Mouse (Mus musculus) MEL (cell line): Measurements from ENCODE around the gene Bola3. TPM values are rescaled to one million over a fixed set of nuclear protein-coding genes. Genes with fewer than 3 reads are reported as not detected.
"Not testable (repeated sequence)": the region's sequence is repeated elsewhere in the genome, so short reads cannot be mapped to it uniquely, and the experiment has no call there.

Source experiments
- DNase-seq: peaks from one replicate; pipeline ENCODE4 v3.0.0; 2011; ENCODE audit warnings: low read depth, low spot score
- H3K27ac ChIP-seq: 2 replicates; pipeline ENCODE4 v1.5.1; 2012; ENCODE audit warnings: low read depth, mild to moderate bottlenecking, control low read depth, low read length, moderate library complexity; ENCODE audit not compliant: control insufficient read depth
- H3K27me3 ChIP-seq, 2 experiments: fragments of 150-350 bp in 1 of 2; sonication (generic) in 1 of 2; 2 replicates each; pipeline ENCODE4 v1.6.1; 2012; ENCODE audit warnings: low read length in 2 of 2, mild to moderate bottlenecking in 2 of 2, improper control_type of control experiment in 1 of 2, moderate library complexity in 1 of 2; ENCODE audit not compliant: insufficient read depth in 2 of 2, control insufficient read depth in 1 of 2
- H3K36me3 ChIP-seq, 2 experiments: 2 replicates each; pipeline ENCODE4 v1.6.1; 2012 to 2014; ENCODE audit warnings: low read length in 2 of 2, improper control_type of control experiment in 1 of 2, inconsistent platforms in 1 of 2, mild to moderate bottlenecking in 1 of 2; ENCODE audit not compliant: insufficient read depth in 2 of 2, control insufficient read depth in 1 of 2
- H3K4me1 ChIP-seq, 2 experiments: fragments of 150-350 bp in 1 of 2; sonication (generic) in 1 of 2; 2 replicates each; pipeline ENCODE4 v1.6.1; 2012; ENCODE audit warnings: low read length in 2 of 2, improper control_type of control experiment in 1 of 2, mild to moderate bottlenecking in 1 of 2; ENCODE audit not compliant: insufficient read depth in 2 of 2, control insufficient read depth in 1 of 2
- H3K4me3 ChIP-seq, 2 experiments: fragments of 150-350 bp in 1 of 2; sonication (generic) in 1 of 2; 2 replicates each; pipeline ENCODE4 v1.5.1; 2012; ENCODE audit warnings: low read depth in 2 of 2, low read length in 2 of 2, mild to moderate bottlenecking in 2 of 2, moderate library complexity in 2 of 2, control low read depth in 1 of 2, improper control_type of control experiment in 1 of 2; ENCODE audit not compliant: control insufficient read depth in 1 of 2, insufficient read depth in 1 of 2
- H3K79me2 ChIP-seq: 2 replicates; pipeline ENCODE4 v1.6.1; 2012; ENCODE audit warnings: mild to moderate bottlenecking, low read length, moderate library complexity; ENCODE audit not compliant: control insufficient read depth, poor library complexity, insufficient read depth
- H3K9ac ChIP-seq: 2 replicates; pipeline ENCODE4 v1.6.1; 2012; ENCODE audit warnings: low read depth, mild to moderate bottlenecking, control low read depth, low read length, moderate library complexity; ENCODE audit not compliant: control insufficient read depth, poor library complexity, severe bottlenecking
- H3K9me3 ChIP-seq: fragments of 150-350 bp; sonication (generic); replicated peaks from 2 replicates; pipeline ENCODE4 v1.6.1; 2012; ENCODE audit warnings: mild to moderate bottlenecking, low read length, improper control_type of control experiment, moderate library complexity; ENCODE audit not compliant: insufficient read depth
- CHD1 ChIP-seq: IDR thresholded peaks from 2 replicates; pipeline ENCODE4 v1.6.1; 2012; ENCODE audit warnings: low read depth, mild to moderate bottlenecking, inconsistent platforms, low read length, improper control_type of control experiment
- E2F4 ChIP-seq: IDR thresholded peaks from 2 replicates; pipeline ENCODE4 v1.6.1; 2011; ENCODE audit warnings: low read depth, low read length, improper control_type of control experiment, borderline replicate concordance
- EP300 ChIP-seq, 2 experiments: IDR thresholded peaks; 2 replicates each; pipeline ENCODE4 v1.6.1; 2011; ENCODE audit warnings: improper control_type of control experiment in 2 of 2, low read length in 2 of 2, low read depth in 1 of 2, mild to moderate bottlenecking in 1 of 2
- ETS1 ChIP-seq: IDR thresholded peaks from 2 replicates; pipeline ENCODE4 v1.6.1; 2012; ENCODE audit warnings: low read depth, mild to moderate bottlenecking, inconsistent platforms, low read length, improper control_type of control experiment, moderate library complexity
- HCFC1 ChIP-seq: IDR thresholded peaks from 2 replicates; pipeline ENCODE4 v1.6.1; 2012; ENCODE audit warnings: low read depth, mild to moderate bottlenecking, inconsistent platforms, low read length, improper control_type of control experiment, moderate library complexity
- JUND ChIP-seq: IDR thresholded peaks from 2 replicates; pipeline ENCODE4 v1.6.1; 2011; ENCODE audit warnings: low read depth, mild to moderate bottlenecking, improper control_type of control experiment, low read length
- MAFK ChIP-seq: IDR thresholded peaks from 2 replicates; pipeline ENCODE4 v1.6.1; 2011; ENCODE audit warnings: low read depth, mild to moderate bottlenecking, low read length, improper control_type of control experiment, borderline replicate concordance
- MYC ChIP-seq: IDR thresholded peaks from 2 replicates; pipeline ENCODE4 v1.6.1; 2011; ENCODE audit warnings: low read depth, mild to moderate bottlenecking, low read length, improper control_type of control experiment, moderate library complexity
- POLR2AphosphoS2 ChIP-seq: IDR thresholded peaks from 2 replicates; pipeline ENCODE4 v1.6.1; 2011; ENCODE audit warnings: low read length, improper control_type of control experiment
- RCOR1 ChIP-seq: IDR thresholded peaks from 2 replicates; pipeline ENCODE4 v1.6.1; 2012; ENCODE audit warnings: low read depth, mild to moderate bottlenecking, inconsistent platforms, low read length, improper control_type of control experiment
- SIN3A ChIP-seq: IDR thresholded peaks from 2 replicates; pipeline ENCODE4 v1.6.1; 2012; ENCODE audit warnings: low read length, improper control_type of control experiment, inconsistent platforms
- SMC3 ChIP-seq: IDR thresholded peaks from 2 replicates; pipeline ENCODE4 v1.6.1; 2011; ENCODE audit warnings: low read depth, low read length, improper control_type of control experiment
- TCF12 ChIP-seq: IDR thresholded peaks from 2 replicates; pipeline ENCODE4 v1.6.1; 2014; ENCODE audit warnings: low read depth, mild to moderate bottlenecking, inconsistent platforms, low read length, improper control_type of control experiment, moderate library complexity
- USF2 ChIP-seq, 2 experiments: IDR thresholded peaks; 2 replicates each; pipeline ENCODE4 v1.6.1; 2011 to 2012; ENCODE audit warnings: improper control_type of control experiment in 2 of 2, low read length in 2 of 2, borderline replicate concordance in 1 of 2, inconsistent platforms in 1 of 2, low read depth in 1 of 2, mild to moderate bottlenecking in 1 of 2; ENCODE audit not compliant: insufficient read depth in 1 of 2
- ZKSCAN1 ChIP-seq: IDR thresholded peaks from 2 replicates; pipeline ENCODE4 v1.6.1; 2012; ENCODE audit warnings: low read depth, mild to moderate bottlenecking, inconsistent platforms, low read length, improper control_type of control experiment, moderate library complexity
- ZMIZ1 ChIP-seq: IDR thresholded peaks from 2 replicates; pipeline ENCODE4 v1.6.1; 2012; ENCODE audit warnings: low read depth, mild to moderate bottlenecking, inconsistent platforms, low read length, improper control_type of control experiment, moderate library complexity
- polyA plus RNA-seq, 2 experiments: library from polyadenylated mRNA; stranded (reverse) in 1 of 2; unstranded in 1 of 2; fragments of >175 nt in 1 of 2; fragments of >200 nt in 1 of 2; gene quantifications; 2 replicates each; pipeline versions ENCODE4 v1.2.1 to v1.2.4; 2012; ENCODE audit warnings: low replicate concordance in 2 of 2, low read depth in 1 of 2; ENCODE audit not compliant: insufficient read length in 2 of 2, insufficient read depth in 1 of 2, missing spikeins in 1 of 2
- total RNA-seq: library from RNA; depleted of rRNA; stranded (reverse); fragments of 300-350 nt; gene quantifications from 2 replicates; pipeline ENCODE4 v1.2.3, GENCODE M21; 2012

Gene Bola3
- total and polyA plus RNA-seq, 3 experiments, result 55.2 to 211 TPM; not detected in 1

GRCm38 (mm10) chr6:83341387-83341786, 7.6 kb upstream of the Bola3 start:
- H3K4me1 ChIP-seq, result no peaks in the 10 kb centered on the region
- no peaks in the 10 kb centered on the region for H3K9me3 ChIP-seq
- H3K9ac ChIP-seq, result no peak overlapping the region
- no peaks in the 10 kb centered on the region for H3K79me2 ChIP-seq
- H3K27me3 ChIP-seq, result no peaks in the 10 kb centered on the region
- no peak overlapping the region for H3K4me3 ChIP-seq
- H3K36me3 ChIP-seq, result peaks cover 0 to 38% of the 10 kb centered on the region in 2 experiments; a peak in 2 of 4 replicates
- H3K27ac ChIP-seq, result no peak overlapping the region
- TF ChIP-seq TCF12 (no peak), SMC3 (no peak), EP300 (IDR thresholded peaks at IDR 0.05; ENCODE audit: low read depth in 1 of 2, low read length in 2 of 2) (no peak), ETS1 (no peak), E2F4 (no peak), ZMIZ1 (no peak), MYC (no peak), POLR2AphosphoS2 (no peak), USF2 (IDR thresholded peaks at IDR 0.05; ENCODE audit: borderline replicate concordance in 1 of 2, insufficient read depth in 1 of 2, low read depth in 1 of 2, low read length in 2 of 2) (no peak), HCFC1 (no peak), RCOR1 (no peak), JUND (no peak)
- TF ChIP-seq, all 39 proteins: peak for 0
- no peak for DNase-seq

- Histone ChIP-seq H3K27ac (no peak overlapping the region), H3K27me3 (no peaks in the 10 kb centered on the region), H3K36me3 (peaks cover 5 to 30% of the 10 kb centered on the region in 2 experiments), H3K4me3 (no peak overlapping the region), H3K9me3 (no peaks in the 10 kb centered on the region), H3K9ac (no peak overlapping the region), H3K79me2 (no peaks in the 10 kb centered on the region), H3K4me1 (peaks cover 4% of the 10 kb centered on the region in 2 experiments; a peak in 3 of 4 replicates)
- DNase-seq, result no peak
- TF ChIP-seq MAFK (no peak), SIN3A (no peak), ZKSCAN1 (no peak), JUND (no peak), CHD1 (no peak)
These were observed 6.0 kb upstream of the Bola3 start for GRCm38 (mm10) chr6:83342957-83343356.

DNA sequence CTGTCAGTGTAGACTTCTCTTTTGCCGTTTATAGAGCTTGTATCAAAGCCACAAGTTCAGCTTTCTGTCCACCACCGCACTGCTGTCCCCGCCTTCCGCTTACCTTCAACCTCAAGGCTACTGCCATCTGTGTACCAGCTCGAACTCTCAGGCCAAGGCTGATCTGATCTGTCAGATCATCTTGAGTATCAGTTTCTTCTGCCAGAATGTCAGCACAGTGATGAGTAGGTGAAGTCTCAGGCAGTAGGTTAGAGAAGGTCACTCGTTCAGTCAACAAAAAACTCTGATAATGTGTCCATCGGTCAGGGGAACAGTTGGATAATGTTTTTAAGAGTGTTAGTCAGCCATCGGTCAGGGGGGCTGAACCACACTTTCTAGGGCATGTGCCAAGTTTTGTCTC, 3.7 kb upstream of the Bola3 start:
- H3K9ac ChIP-seq, H3K27me3 ChIP-seq, H3K9me3 ChIP-seq, DNase-seq, H3K27ac ChIP-seq, H3K4me3 ChIP-seq: not testable (repeated sequence)
- peaks cover 6 to 10% of the 10 kb centered on the region in 2 experiments for H3K4me1 ChIP-seq
- H3K79me2 ChIP-seq, result peaks cover 10% of the 10 kb centered on the region
- peaks cover 10 to 18% of the 10 kb centered on the region in 2 experiments for H3K36me3 ChIP-seq
